Mouse (Mus musculus): ENCODE results near the gene AC170998.1. TPM values are rescaled to one million over a fixed set of nuclear protein-coding genes. Genes with fewer than 3 reads are reported as not detected.
"Not testable (repeated sequence)": the region's sequence is repeated elsewhere in the genome, so short reads cannot be mapped to it uniquely, and the experiment has no call there.

AC170998.1 gene
- polyA plus RNA-seq, 1 experiment from 2014 or later = 1.6 TPM

- H3K27me3 ChIP-seq = peaks cover 34% of the 10 kb centered on the region
- no peak overlapping the region for H3K4me2 ChIP-seq
- no peak overlapping the region for H3K9ac ChIP-seq
- H3K27ac ChIP-seq = no peak overlapping the region
- H3K4me1 ChIP-seq (replicated peaks) = peaks cover 19% of the 10 kb centered on the region
- no peaks in the 10 kb centered on the region for H3K9me3 ChIP-seq (replicated peaks)
- 47% methylated on average over 3 of the region's 3 CpGs for WGBS
- no peaks in the 10 kb centered on the region for H3K36me3 ChIP-seq
- H3K4me3 ChIP-seq = no peak overlapping the region
- ATAC-seq (replicated peaks; ENCODE audit: insufficient number of reproducible peaks, insufficient read depth, low FRiP score, low read depth) = no peak
These were observed 40.3 kb downstream of the AC170998.1 start for GRCm38 (mm10) chr17:28766203-28766602.

GRCm38 (mm10) chr17:28766781-28767515 is 41.1 kb downstream of the AC170998.1 start:
- H3K4me1 ChIP-seq (replicated peaks) = peaks cover 19% of the 10 kb centered on the region
- H3K4me2 ChIP-seq = no peak overlapping the region
- no peaks in the 10 kb centered on the region for H3K9me3 ChIP-seq (replicated peaks)
- H3K4me3 ChIP-seq = no peak overlapping the region
- peaks cover 35% of the 10 kb centered on the region for H3K27me3 ChIP-seq
- H3K9ac ChIP-seq = no peak overlapping the region
- H3K27ac ChIP-seq = no peak overlapping the region
- WGBS = 78% methylated on average over 11 of the region's 11 CpGs
- no peaks in the 10 kb centered on the region for H3K36me3 ChIP-seq
- ATAC-seq (replicated peaks; ENCODE audit: insufficient number of reproducible peaks, insufficient read depth, low FRiP score, low read depth) = no peak

GRCm38 (mm10) chr17:28769121-28769874 is 43.4 kb downstream of the AC170998.1 start, which contains the start of gene Mapk13:
Gene Mapk13 (plus strand): TSS chr17:28769297.
- H3K4me1 ChIP-seq (replicated peaks) = peaks cover 19% of the 10 kb centered on the region
- no peak for ATAC-seq (replicated peaks; ENCODE audit: insufficient number of reproducible peaks, insufficient read depth, low FRiP score, low read depth)
- H3K9ac ChIP-seq = peak within 1 kb of the TSS; percentile 48
- peaks cover 40% of the 10 kb centered on the region for H3K27me3 ChIP-seq
- H3K9me3 ChIP-seq (replicated peaks) = no peaks in the 10 kb centered on the region
- WGBS = 2% methylated on average over 52 of the region's 58 CpGs
- H3K4me3 ChIP-seq = peak within 1 kb of the TSS; percentile 50
- no peak within 1 kb of the TSS for H3K27ac ChIP-seq
- H3K36me3 ChIP-seq = no peaks in the 10 kb centered on the region
- peak within 1 kb of the TSS; percentile 81 for H3K4me2 ChIP-seq

- peaks cover 40% of the 10 kb centered on the region for H3K27me3 ChIP-seq
- H3K4me2 ChIP-seq = peak overlapping the region; percentile 81
- no peaks in the 10 kb centered on the region for H3K9me3 ChIP-seq (replicated peaks)
- WGBS = 1% methylated on average over 24 of the region's 24 CpGs
- no peaks in the 10 kb centered on the region for H3K36me3 ChIP-seq
- H3K4me3 ChIP-seq = peak overlapping the region; percentile 50
- 0 out of 2 replicates have a peak, but pooled peaks have one; percentile 35 for ATAC-seq (replicated peaks; ENCODE audit: insufficient number of reproducible peaks, insufficient read depth, low FRiP score, low read depth)
- H3K27ac ChIP-seq = no peak overlapping the region
- peak overlapping the region; percentile 48 for H3K9ac ChIP-seq
- peaks cover 19% of the 10 kb centered on the region for H3K4me1 ChIP-seq (replicated peaks)
These were observed 44.1 kb downstream of the AC170998.1 start for GRCm38 (mm10) chr17:28769875-28770421.

- 88% methylated on average over 5 of the region's 5 CpGs for whole genome bisulfite sequencing
- H3K4me3 ChIP-seq = no peak overlapping the region
- no peaks in the 10 kb centered on the region for H3K36me3 ChIP-seq
- no peaks in the 10 kb centered on the region for H3K9me3 ChIP-seq (replicated peaks)
- no peak overlapping the region for H3K9ac ChIP-seq
- peaks cover 19% of the 10 kb centered on the region for H3K4me1 ChIP-seq (replicated peaks)
- H3K27ac ChIP-seq = no peak overlapping the region
- H3K4me2 ChIP-seq = no peak overlapping the region
- ATAC-seq (replicated peaks; ENCODE audit: insufficient number of reproducible peaks, insufficient read depth, low FRiP score, low read depth) = no peak
- peaks cover 40% of the 10 kb centered on the region for H3K27me3 ChIP-seq
These were observed 45.4 kb downstream of the AC170998.1 start for GRCm38 (mm10) chr17:28771289-28771688.

GRCm38 (mm10) chr17:28774303-28774702 is 48.4 kb downstream of the AC170998.1 start:
- peaks cover 14% of the 10 kb centered on the region for H3K4me1 ChIP-seq (replicated peaks)
- not testable (repeated sequence) for H3K9me3 ChIP-seq (replicated peaks); H3K27ac ChIP-seq; H3K4me2 ChIP-seq; ATAC-seq (replicated peaks; ENCODE audit: insufficient number of reproducible peaks, insufficient read depth, low FRiP score, low read depth); H3K9ac ChIP-seq; H3K4me3 ChIP-seq; H3K36me3 ChIP-seq
- peaks cover 25% of the 10 kb centered on the region for H3K27me3 ChIP-seq
- WGBS = 97% methylated on average over 9 of the region's 9 CpGs

- Histone ChIP-seq H3K9ac (no peak overlapping the region), H3K4me1 (replicated peaks) (peaks cover 5% of the 10 kb centered on the region), H3K9me3 (replicated peaks) (no peaks in the 10 kb centered on the region), H3K4me2 (no peak overlapping the region), H3K4me3 (no peak overlapping the region), H3K36me3 (no peaks in the 10 kb centered on the region), H3K27ac (no peak overlapping the region), H3K27me3 (peaks cover 17% of the 10 kb centered on the region)
- no peak for ATAC-seq (replicated peaks; ENCODE audit: insufficient number of reproducible peaks, insufficient read depth, low FRiP score, low read depth)
- WGBS = 67% methylated on average over 4 of the region's 4 CpGs
These were observed 49.3 kb downstream of the AC170998.1 start for GRCm38 (mm10) chr17:28775161-28775560.

Other genes with a start within 250 kb of the AC170998.1 start
- 16.2 and 33.9 TPM in 2 replicates for gene Fkbp5, start 208.6 kb upstream of the AC170998.1 start, polyA plus RNA-seq (2015; fragmentation: Nextera tagmentation; extraction: Ambion mirVana)
- gene Armc12, start 195.3 kb upstream of the AC170998.1 start, polyA plus RNA-seq (2015; fragmentation: Nextera tagmentation; extraction: Ambion mirVana) = not detected in 2 replicates
- not detected in 2 replicates for gene Clpsl2, start 176.7 kb upstream of the AC170998.1 start, polyA plus RNA-seq (2015; fragmentation: Nextera tagmentation; extraction: Ambion mirVana)
- gene Clps, start 165.3 kb upstream of the AC170998.1 start, polyA plus RNA-seq (2015; fragmentation: Nextera tagmentation; extraction: Ambion mirVana) = 1.1 and 1.2 TPM in 2 replicates
- gene Lhfpl5, start 150.4 kb upstream of the AC170998.1 start, polyA plus RNA-seq (2015; fragmentation: Nextera tagmentation; extraction: Ambion mirVana) = 0.15 and 0.42 TPM in 2 replicates
- 39.8 and 45.4 TPM in 2 replicates for gene Srpk1, start 103.4 kb upstream of the AC170998.1 start, polyA plus RNA-seq (2015; fragmentation: Nextera tagmentation; extraction: Ambion mirVana)
- gene Slc26a8, start 35.9 kb upstream of the AC170998.1 start, polyA plus RNA-seq (2015; fragmentation: Nextera tagmentation; extraction: Ambion mirVana) = 0.23 and 0.66 TPM in 2 replicates
- gene Mapk14, start 34.8 kb upstream of the AC170998.1 start, polyA plus RNA-seq (2015; fragmentation: Nextera tagmentation; extraction: Ambion mirVana) = 22.0 and 31.1 TPM in 2 replicates
- gene Mapk13, start 43.2 kb downstream of the AC170998.1 start, polyA plus RNA-seq (2015; fragmentation: Nextera tagmentation; extraction: Ambion mirVana) = 3.6 and 8.6 TPM in 2 replicates
- 5.2 and 11.1 TPM in 2 replicates for gene Brpf3, start 75.0 kb downstream of the AC170998.1 start, polyA plus RNA-seq (2015; fragmentation: Nextera tagmentation; extraction: Ambion mirVana)
- not detected in 2 replicates for gene Pnpla1, start 132.3 kb downstream of the AC170998.1 start, polyA plus RNA-seq (2015; fragmentation: Nextera tagmentation; extraction: Ambion mirVana)
- 0.04 and 0.30 TPM in 2 replicates for gene 4930539E08Rik, start 189.2 kb downstream of the AC170998.1 start, polyA plus RNA-seq (2015; fragmentation: Nextera tagmentation; extraction: Ambion mirVana)
- 0.18 TPM in 1 of 2 replicates, not detected in the other for gene Pxt1, start 217.8 kb downstream of the AC170998.1 start, polyA plus RNA-seq (2015; fragmentation: Nextera tagmentation; extraction: Ambion mirVana)
- 51.0 and 59.3 TPM in 2 replicates for gene Kctd20, start 225.9 kb downstream of the AC170998.1 start, polyA plus RNA-seq (2015; fragmentation: Nextera tagmentation; extraction: Ambion mirVana)

Data from heart, embryonic 15.5 days (tissue).